Mouse (Mus musculus): ENCODE results near the gene Slc36a4.

Slc36a4 gene
- long read RNA-seq, experiment 1, full-length matches to known transcripts: 7 of 13 reads
- long read RNA-seq, experiment 1, partial matches to known transcripts: 1 of 13 reads
- long read RNA-seq, experiment 1, other reads (novel, unspliced or antisense): 5 of 13 reads
- long read RNA-seq, experiment 2, full-length matches to known transcripts: 6 of 12 reads
- long read RNA-seq, experiment 2, partial matches to known transcripts: 0 of 12 reads
- long read RNA-seq, experiment 2, other reads (novel, unspliced or antisense): 6 of 12 reads

DNA sequence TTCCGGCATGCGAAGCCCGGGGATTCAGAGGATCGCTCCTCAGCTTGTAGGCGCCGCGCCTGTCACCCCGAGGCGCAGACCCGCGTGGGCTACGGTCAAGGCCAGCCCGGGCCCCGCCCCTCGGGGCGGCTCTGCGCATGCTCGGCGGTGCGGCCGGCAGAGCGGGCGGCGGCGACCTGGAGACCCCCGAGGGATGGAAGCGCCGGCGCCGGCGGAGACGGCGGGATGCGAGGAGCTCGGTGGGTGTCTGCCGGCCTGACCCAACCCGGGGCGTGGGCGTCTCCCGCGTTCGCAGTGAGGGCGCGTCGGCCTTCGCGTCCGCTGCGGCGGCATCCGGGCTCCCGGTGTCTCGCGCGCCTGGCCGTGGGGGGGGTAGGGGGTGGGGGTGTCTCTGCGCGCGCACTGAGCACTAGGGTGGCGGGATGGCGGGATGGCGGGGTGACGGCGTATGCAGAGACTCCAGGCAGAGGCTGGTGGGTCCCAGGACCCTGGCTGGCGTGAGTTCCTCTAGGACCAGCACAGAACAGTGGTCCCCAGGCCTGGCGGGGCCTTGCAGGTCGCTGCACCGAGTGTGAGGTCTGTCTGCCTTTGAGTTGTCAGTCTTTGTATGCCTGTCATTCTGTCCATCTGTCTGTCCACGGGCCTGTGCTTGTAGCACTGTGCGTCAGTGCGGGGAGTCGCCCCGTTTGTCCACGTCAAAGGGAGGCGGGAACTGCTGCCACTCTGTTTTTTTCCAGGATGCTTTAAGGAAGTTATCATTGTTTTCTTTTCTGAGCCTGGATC lies at the start of gene Slc36a4:
TSS of gene Slc36a4 (plus strand) at position 140 of the 783 bp plus-strand sequence.
- intact Hi-C loops (cut with DNase I): no loop called here

DNA sequence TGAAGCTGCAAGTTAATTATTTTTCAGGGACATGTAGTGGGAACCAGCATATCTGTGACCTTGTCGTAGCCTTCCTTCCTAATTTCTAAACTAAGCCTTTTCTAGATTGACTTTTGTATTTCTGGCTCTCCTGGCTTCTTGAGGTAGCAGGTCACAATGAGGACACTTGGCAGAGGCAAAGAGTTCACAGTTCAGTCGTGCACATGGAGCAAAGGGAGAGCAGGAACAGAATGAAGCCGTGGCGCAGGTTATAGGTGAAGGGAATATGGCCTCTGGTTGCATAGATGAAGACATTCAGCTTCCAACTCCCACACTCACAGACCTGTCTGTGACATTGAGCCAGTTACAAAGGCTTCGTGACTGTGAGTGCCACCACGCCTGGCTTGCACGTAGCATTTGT lies 44.9 kb upstream of the Slc36a4 start:
- intact Hi-C loops (cut with DNase I): no loop called here

DNA sequence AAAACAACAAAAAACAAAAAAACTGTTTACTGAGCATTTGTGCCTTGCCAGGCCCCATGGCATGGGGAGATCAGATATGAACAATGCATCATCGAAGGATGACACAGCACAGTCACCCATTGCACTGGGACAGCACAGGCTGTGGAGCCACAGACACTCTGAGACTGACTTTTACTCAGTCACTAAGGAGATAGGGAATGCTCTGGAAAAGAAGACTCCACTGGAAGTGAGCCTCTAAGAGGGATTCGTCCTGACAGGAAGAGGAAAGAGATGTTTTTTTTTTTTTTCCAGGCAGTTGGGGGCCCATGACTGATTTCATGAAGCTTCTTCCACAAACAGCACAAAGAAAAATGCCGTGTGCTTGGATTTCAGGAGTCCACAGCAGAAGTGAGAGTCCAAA lies 40.1 kb upstream of the Slc36a4 start:
- intact Hi-C loops (cut with DNase I): no loop called here

DNA sequence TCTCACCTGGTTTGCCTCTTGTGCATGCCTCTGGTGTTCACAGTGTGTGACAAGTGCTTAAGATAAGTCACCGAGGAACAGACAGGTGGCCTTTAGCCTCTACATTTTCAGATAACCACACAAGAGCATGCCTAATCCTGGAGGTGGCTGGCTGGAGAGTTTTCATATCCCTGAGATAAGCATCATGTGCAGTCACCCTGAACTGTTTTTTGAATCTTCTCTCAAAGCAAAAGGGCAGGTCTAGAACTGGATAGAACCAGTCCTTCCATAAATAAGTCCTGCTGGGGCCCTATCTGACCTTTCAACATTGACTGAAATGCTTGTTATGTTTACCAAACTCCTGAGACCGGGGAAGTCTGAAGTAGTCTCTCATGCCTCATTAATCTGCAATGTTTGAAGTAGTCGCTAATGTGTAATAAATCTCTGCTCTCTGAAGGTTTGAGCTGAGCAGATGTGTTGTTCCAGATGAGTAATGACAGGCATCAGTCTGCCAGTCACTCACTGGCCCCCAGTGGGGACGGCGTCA lies 39.5 kb upstream of the Slc36a4 start:
- intact Hi-C loops (cut with DNase I): no loop called here

DNA sequence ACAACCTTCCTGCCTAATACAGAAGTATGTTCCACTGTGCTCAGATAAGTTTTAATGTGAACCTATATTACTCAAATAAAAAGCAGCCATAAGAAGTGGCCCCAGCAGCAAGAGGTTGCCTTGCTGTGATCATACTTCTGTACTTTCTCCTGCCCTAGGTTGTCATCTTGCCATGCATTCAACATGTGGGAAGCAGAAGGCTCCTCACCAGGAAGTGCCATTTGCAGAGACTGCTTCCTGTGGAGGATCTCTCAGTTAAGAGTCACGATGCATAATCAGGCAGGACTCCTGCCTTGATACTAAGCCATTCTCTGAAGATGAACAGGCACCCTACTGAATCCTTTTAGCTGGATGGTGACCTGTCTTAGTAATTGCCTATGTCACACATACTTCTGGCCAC lies 37.3 kb upstream of the Slc36a4 start:
- intact Hi-C loops (cut with DNase I): no loop called here

DNA sequence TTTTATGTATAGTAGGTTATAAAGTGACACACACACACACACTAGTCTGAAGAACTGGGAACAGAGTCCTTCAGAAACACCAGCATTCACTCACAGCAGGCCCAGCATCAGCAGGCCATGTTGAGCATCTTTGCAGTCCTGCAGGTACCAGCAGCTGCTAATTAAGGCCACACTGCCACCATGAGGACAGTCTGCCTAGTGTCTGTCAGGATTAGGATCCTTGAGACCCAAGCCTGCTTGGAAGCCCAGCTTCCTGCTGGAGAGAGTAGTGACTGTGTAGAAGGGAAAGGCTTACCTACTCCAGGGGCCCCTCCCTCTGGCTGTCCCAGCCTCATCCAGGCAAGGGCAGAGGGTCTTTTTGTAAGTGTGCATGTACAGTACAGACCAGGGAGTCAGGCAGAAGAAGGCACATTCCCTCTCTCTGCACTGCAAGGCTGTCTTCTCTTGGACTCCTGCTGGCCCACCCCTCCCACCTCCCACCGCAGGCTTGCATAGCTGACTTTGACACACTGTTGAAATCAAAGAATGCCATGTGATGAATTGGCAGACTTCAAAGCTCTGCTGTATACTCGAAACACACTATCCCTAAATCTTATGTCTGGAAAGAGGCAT lies 27.6 kb upstream of the Slc36a4 start:
- intact Hi-C loops (cut with DNase I): loop anchor here (1.0 to 5.0 kb wide), 3 partner anchors 189 to 317 kb away; partner anchors contain the start of gene Smco4

DNA sequence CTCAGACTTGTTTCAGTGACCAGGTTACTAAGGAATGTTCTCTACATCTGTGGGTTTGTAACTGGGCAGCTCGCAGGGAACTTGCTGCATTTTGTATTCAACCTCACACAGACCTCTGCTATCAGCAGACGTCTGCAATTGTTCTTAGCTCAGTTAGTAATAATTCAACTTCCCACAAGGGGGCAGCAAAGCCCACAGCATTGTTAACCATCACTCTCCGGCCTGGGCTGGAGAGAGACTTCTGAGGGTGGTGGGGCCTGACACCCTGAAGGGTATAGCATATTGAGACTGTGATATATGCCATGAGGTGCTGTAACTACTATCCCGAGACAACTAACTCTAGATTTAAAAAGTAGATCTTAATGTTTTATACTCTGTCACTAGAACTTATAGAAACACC lies 24.3 kb upstream of the Slc36a4 start:
- intact Hi-C loops (cut with DNase I): loop anchor here (2.0 kb wide), 1 partner anchor 196 kb away; no protein-coding TSS in a partner anchor

DNA sequence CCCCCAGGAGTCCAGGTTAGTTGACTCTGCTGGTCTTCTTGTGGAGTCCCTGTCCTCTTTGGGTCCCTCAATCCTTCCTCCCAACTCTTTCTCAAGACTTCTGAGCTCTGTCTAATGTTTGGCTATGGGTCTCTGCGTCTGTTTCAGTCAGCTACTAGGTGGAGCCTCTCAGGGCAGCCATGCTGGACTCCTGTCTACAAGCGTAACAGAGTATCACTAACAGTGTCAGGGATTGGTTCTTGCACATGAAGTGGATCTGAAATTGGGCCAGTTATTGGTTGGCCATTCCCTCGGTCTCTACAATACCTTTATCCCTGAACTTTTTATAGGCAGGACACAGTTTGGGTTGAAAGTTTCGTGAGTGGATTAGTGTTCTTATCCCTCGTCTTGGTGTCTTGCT lies 22.2 kb upstream of the Slc36a4 start:
- intact Hi-C loops (cut with DNase I): no loop called here

DNA sequence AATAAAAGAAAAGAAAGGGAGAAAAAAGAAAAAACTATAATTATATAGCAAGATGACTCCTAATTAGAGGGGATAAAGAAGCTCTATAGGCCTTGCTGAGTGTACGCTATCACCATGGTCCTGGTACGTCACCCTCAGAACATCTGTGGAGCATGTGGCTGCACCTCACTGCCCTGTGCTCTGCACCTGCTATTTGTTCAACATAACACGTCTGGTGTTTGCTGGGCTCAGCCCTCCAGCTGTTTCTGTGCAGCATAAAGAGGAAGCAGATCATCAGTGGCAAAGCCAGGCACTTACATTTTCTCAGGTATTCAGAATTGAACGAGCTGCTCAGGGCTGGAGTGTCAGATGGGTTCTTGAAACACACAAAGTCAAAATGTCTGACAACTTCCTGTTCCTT lies 15.7 kb upstream of the Slc36a4 start:
- intact Hi-C loops (cut with DNase I): no loop called here

DNA sequence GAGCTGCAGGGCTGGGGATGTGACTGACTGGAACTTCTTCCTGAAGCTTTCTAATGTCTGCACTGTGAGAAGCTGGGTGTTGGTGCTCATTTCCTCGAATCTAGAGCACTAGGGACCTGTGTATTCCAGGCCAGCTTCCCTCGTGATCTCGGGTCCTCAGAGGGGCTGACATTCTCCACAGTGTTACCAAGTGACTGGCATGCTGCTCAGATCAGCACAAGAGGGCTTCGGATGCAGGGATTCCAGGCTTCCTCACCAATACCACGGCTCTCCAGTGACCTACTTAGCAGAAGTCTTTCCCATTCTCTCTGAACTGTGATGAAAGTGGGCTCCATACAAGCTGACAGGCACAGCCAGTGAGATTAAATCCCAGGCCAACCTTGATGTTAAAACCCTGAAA lies 14.5 kb upstream of the Slc36a4 start:
- intact Hi-C loops (cut with DNase I): no loop called here

DNA sequence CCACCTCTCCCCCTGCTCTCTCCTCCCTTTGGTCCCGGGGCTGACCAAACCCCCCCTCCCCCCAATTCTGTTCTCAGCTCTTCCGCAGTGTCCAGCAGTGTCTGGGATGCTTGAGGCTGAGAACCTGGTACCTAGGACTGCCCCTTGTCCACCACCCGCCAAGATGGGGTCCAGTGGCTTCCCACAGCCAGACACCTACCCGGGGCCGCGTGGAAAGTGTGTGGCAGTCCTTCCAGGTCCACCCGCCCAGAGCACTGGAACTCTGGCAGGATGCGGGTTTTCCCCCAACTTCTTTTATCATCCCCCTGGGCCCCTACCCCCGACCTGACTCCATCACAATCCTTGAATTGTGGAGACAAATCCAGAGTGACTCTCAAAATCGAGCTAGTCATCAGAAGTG lies 3.8 kb upstream of the Slc36a4 start:
- intact Hi-C loops (cut with DNase I): no loop called here

DNA sequence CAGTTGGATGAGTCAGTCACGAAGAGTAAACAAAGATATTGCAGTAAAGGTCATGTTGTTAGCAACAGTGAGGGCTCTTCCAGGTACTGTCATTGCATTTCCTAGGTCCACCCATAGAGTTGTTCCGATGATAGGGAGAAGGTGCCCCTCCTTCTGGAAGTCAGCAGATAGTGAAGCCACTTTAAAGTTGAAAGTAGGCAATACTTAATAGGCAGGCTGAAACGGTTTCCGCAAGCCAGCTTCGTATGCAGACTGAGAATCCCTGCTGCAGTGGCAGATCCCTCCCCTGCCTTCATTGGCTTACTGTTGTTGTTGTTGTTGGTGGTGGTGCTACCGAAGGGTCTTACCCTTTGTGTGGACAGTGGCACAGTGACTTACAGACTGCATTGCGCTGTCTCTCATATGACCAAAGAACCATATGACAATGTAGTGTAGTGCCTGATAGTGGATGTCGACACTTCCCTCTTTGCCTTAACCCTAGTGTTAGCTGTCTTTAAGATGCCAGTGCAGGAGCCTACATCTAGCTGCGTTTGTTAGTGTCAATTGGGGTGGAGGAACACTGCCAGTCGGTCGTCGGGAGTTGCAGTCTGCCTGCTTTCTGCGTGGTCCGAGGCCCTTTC lies 449 bp upstream of the Slc36a4 start:
- intact Hi-C loops (cut with DNase I): no loop called here

DNA sequence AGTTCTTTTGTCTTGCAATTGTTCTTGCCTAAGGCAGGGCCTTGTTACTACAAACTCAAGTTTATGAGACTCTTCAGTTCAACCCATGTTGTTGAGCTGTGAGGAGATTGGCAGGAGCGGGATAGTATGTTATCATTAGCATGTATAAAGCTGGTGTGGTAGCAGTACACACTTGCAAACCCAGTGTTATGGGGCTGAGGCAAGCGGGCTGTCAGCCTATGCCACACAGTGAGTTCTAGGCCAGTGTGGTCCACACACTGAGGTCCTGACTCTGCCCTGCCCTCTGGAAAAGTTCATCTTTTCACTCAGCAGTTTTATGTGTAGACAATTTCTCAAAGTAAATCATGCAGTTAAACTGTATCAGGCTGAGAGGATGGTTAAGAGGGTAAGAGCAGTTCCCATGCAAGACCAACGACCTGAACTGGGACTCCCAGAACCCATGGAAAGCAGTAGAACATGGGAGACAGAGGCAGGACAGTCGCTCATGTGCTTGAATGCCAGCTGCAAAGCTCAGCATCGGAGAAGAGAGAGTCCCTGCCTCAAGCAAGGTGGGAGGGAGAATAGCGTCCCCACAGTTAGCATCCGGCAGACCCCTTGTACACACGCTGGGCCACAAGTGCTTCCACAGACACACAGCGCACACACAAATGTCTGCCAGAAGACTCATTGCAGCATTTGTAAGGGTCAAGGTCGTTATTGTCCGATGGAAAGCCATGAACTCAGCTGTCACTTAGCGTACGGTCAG lies 1.5 kb downstream of the Slc36a4 start:
- intact Hi-C loops (cut with DNase I): no loop called here

DNA sequence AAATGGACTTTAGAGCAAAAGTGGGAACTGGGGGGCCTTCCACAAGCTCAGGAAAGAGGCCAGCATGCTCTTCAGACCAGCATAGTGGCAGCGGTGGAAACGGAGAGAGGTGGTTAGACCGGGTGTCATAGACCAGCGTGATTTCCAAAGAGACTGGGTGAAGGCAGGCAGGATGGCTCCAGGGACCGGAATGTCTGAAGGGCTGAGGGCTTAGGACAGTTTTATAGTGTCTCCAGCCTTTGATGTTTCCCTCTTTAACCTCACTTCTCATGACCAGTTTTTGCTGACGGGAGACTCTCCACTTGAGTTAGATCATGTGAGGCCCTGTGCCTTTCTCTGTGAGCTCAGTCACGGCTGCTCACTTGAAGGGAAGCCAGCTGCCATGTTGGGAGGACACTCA lies 2.1 kb downstream of the Slc36a4 start:
- intact Hi-C loops (cut with DNase I): no loop called here

DNA sequence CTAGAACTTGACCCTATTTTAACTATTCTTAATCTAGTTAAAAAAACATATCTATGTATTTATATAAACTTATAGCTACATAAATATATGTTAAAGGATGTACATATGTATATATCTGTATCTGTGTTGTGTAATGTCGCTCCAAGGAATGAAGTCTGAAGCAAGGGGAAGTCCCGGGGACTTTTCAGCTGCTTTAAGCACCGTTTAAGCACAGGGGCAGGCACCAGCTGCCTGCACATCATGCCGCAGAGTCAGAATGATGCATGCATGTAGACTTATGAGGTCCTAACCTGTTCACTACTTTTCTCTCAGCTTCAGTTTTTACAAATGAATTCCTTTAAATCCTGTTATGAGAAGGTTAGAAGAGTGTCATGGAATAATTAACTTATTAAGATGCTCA lies 5.3 kb downstream of the Slc36a4 start:
- intact Hi-C loops (cut with DNase I): no loop called here

DNA sequence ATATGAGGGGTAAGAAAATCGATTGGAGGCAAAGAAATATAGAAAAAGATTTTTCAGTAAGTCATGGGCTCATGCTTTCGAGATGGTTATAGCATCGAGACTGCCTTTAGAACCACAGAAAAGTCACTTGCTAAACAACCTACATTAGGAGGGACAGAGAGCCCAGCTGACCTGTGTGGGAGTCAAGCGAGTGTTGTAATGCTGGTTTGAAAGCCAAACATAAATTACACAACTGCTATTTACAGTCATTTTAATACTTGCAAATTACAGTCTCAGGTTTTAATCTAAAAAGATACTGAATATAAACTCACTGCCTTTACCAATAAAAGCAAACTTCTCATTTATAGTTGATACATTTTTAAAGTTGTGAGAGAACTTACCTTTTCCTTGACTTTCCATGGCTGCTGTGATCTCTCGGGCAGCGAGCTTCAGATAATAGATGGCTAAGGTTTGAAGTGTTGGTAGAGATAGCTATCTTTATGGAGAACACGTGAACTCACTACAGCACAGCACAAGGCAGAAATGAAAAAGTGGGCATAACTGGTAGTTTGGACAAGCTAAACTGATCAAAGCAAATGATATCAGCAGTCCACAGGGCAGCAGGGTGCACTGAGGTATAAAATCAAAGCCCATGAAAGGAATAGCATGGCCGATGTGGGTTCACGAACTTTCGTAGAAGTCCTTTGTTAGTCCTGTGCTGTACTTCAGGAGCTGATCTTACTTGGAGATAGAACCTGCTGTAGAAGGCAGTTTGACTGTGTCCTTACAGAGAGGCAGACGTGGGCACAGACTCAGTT lies 5.9 kb downstream of the Slc36a4 start:
- intact Hi-C loops (cut with DNase I): no loop called here

DNA sequence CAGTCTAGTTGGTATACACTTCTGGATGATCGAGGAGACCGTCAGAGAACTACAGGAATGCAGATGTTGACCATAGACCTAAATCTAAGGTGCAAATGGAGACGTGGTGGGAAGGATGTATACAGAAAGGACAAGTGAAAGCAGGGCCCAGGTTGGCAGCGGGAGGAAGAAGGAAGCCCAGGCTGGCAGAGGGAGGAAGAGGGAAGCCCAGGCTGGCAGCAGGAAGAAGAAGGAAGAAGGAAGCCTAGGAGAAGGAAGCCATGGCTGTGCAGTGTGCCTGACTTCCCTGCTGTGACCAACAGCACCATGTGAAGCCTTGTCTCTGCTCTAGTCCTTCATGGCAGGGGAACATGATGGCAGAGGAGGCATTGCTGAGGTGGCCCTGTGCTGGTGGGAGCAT lies 7.8 kb downstream of the Slc36a4 start:
- intact Hi-C loops (cut with DNase I): no loop called here

DNA sequence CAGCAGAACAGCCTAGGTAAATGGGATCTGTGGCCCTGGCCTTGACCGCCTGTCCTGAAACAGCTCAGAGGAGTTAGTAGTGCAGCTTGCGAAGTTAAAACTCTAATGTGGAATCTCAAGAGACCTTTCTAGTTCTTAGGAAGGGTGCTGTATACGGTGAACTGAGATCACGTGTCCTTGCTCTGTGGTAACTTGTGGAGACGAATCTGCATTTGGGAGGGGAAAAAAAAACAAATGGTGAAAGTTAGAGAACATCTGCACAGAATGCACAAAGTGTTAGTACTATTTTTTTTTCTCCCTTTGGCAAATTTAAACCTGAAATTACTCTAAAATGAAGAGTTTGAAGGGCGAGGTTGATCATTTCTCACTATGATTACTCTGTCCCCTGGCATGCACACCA lies 8.8 kb downstream of the Slc36a4 start:
- intact Hi-C loops (cut with DNase I): no loop called here

DNA sequence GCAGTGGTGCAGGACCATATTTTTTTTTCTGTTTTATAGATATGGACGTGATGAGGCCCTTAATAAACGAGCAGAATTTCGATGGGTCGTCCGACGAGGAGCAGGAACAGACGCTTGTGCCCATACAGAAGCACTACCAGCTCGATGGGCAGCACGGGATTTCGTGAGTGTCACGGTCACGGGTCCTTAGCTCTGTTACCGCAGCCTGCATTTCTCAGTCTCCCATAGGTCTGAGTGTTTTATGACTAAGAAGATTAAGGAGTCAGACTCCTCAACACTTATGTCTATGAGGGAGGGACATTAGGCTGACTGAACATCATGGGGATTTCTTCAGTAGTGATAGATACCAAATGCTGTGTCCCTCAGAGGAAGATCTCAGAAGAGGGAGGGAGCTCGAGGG lies 10.1 kb downstream of the Slc36a4 start:
- intact Hi-C loops (cut with DNase I): no loop called here

DNA sequence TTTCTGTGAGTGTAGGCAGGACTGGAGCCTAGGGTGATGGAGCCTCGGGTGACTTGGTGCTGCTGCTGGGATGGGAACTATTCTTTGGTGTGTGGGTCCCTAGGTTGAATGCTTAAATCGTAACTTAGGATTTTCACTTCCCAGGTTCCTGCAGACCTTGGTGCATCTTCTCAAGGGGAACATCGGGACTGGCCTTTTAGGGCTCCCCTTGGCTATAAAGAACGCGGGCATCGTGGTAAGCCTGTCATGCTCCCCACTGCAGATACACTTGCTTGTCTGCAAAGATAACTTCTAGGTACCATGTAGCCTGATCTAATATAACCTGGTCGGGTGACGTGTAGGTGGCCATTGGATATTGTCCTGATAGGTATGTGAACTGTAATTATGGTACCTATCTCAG lies 11.0 kb downstream of the Slc36a4 start:
- intact Hi-C loops (cut with DNase I): no loop called here

Data from adrenal gland (tissue).